Mouse (Mus musculus) olfactory bulb, adult 2 months (tissue): ENCODE measurements at regions not wholly inside any gene's neighbourhood (a gene's known extent, or its start where the extent isn't known, plus 50 kb on each side); places are given as distances from the start of the nearest gene placed in this dataset.

Experiments used
- CTCF ChIP-seq: fragments of 200-500 bp; IDR thresholded peaks from 2 replicates; pipeline ENCODE4 v1.5.1; 2012; ENCODE audit warnings: low read depth, mild to moderate bottlenecking, low read length, moderate library complexity; ENCODE audit not compliant: insufficient read depth
- POLR2A ChIP-seq: fragments of 200-500 bp; IDR thresholded peaks from 2 replicates; pipeline ENCODE4 v1.6.1; 2012; ENCODE audit warnings: mild to moderate bottlenecking, low read depth, low read length, moderate library complexity; ENCODE audit not compliant: insufficient read depth

DNA sequence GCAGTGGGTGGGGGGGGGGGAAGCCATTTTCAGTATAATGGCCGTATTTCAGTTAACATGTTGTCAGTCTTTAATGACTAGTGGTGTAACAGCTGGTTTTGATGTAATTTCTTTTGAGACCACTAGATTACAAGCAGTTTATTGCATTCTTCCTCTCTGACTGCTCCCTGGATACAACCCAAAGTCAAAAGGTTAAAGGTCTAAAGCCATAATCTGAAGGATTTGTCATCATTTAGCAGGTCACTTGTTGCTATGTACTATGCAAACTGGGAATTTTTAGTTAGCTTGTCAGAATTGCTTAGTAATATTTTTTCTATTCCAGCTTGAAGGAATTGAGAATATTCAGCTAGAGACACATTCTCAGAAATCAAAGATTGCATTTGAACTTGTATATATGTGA, 403.4 kb downstream of the Tmem161b start:
- no peak for TF ChIP-seq CTCF
- no peak for TF ChIP-seq POLR2A
